Mouse (Mus musculus): ENCODE measurements around the gene Ptov1. TPM values are rescaled to one million over a fixed set of nuclear protein-coding genes. Genes with fewer than 3 reads are reported as not detected.
A peak's percentile ranks its signal among the peaks of the same experiment; 100 is the strongest.

Ptov1 gene
- total and polyA plus RNA-seq, 3 experiments = 46.4 to 168 TPM; not detected in 1

DNA sequence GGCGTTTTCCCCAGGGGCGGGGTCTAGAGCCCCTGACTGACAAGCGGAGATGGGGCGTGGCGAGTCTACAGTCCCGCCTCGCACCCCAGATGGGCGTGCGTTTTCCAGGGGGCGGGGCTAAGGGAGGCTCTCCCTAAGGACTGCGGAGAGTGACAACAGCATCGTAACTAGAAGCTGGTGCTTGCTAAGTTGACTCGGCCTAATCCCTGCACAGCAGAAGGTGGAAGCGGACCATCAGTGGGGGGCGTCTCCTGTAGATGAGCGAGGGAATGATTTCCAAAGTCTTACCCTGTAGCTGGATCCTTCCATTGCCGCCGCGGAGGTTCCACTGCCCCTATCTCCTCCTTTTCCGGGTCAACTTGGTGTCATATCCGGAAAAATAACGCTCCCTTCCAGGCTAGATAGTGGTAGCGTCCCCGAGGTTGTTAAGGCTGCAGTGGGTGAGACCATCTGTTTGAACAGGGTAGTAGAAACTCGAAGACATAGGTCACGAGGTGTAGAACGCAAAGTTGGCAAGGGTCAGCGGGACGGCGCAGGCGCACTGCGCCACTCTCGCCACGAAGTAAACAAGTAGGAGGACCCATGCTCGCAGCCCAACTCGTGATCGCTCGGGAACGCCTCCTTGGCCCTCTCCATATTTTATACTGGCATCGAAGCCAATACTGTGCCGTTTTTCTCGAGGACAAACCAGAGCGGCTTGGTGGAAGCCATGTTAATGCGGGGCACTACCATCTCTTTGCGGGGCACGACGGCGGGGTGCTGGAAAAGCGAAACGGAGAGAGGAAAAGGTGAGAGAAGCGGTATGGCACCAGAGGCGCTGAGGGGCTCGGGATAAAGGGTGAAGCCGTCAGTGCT, 20.8 kb downstream of the Ptov1 start, which contains the start of the genes Akt1s1 and Tbc1d17 (continued):
- TF ChIP-seq BHLHE40 (IDR thresholded peaks at IDR 0.05; ENCODE audit: borderline replicate concordance, low read depth, low read length) (peak; percentile 15; the same call in 1 of the 2 replicates), RCOR1 (IDR thresholded peaks at IDR 0.05; ENCODE audit: low read depth, low read length) (peak; percentile 83), TCF12 (IDR thresholded peaks at IDR 0.05; ENCODE audit: low read depth, low read length) (no peak; the same call in 1 of the 2 replicates), SMC3 (IDR thresholded peaks at IDR 0.05; ENCODE audit: low read depth, low read length) (no peak), ZKSCAN1 (IDR thresholded peaks at IDR 0.05; ENCODE audit: low read depth, low read length) (no peak), USF2 (IDR thresholded peaks at IDR 0.05; ENCODE audit: borderline replicate concordance in 1 of 2, insufficient read depth in 1 of 2, low read depth in 1 of 2, low read length in 2 of 2) (peak; percentile 28 to 73; a peak in 3 of 4 replicates), POLR2A (IDR thresholded peaks at IDR 0.05; ENCODE audit: control insufficient read depth in 1 of 2, insufficient read depth in 1 of 2, low read depth in 1 of 2, low read length in 2 of 2, poor library complexity in 1 of 2) (peak; percentile 23 to 48; a peak in 3 of 4 replicates), NRF1 (IDR thresholded peaks at IDR 0.05; ENCODE audit: insufficient read depth, low read depth, low read length, poor library complexity, severe bottlenecking) (peak; percentile 91), TAL1 (IDR thresholded peaks at IDR 0.05; ENCODE audit: low read length) (no peak)

- no peak for DNase-seq (ENCODE audit: low read depth, low spot score)
- Histone ChIP-seq H3K9me3 (replicated peaks; ENCODE audit: insufficient read depth, low read length) (no peaks in the 10 kb centered on the region), H3K4me1 (ENCODE audit: control insufficient read depth in 1 of 2, insufficient read depth in 2 of 2, low read length in 2 of 2) (peaks cover 0 to 13% of the 10 kb centered on the region in 2 experiments; a peak in 2 of 4 replicates)
These were observed 21.8 kb downstream of the Ptov1 start for GRCm38 (mm10) chr7:44847772-44848171.

GRCm38 (mm10) chr7:44846804-44847203, 22.8 kb downstream of the Ptov1 start:
- peaks cover 0 to 5% of the 10 kb centered on the region in 2 experiments; a peak in 1 of 4 replicates for H3K36me3 ChIP-seq (ENCODE audit: control insufficient read depth in 1 of 2, insufficient read depth in 2 of 2, low read length in 2 of 2)
- H3K4me1 ChIP-seq (ENCODE audit: control insufficient read depth in 1 of 2, insufficient read depth in 2 of 2, low read length in 2 of 2) = peaks cover 0 to 13% of the 10 kb centered on the region in 2 experiments; a peak in 2 of 4 replicates
- no peak overlapping the region for H3K4me3 ChIP-seq (ENCODE audit: control insufficient read depth in 1 of 2, insufficient read depth in 1 of 2, low read depth in 2 of 2, low read length in 2 of 2)
- no peak overlapping the region for H3K9ac ChIP-seq (ENCODE audit: control insufficient read depth, low read depth, low read length, poor library complexity, severe bottlenecking)
- H3K79me2 ChIP-seq (ENCODE audit: control insufficient read depth, insufficient read depth, low read length, poor library complexity) = peaks cover 25% of the 10 kb centered on the region
- DNase-seq (ENCODE audit: low read depth, low spot score) = no peak
- H3K9me3 ChIP-seq (replicated peaks; ENCODE audit: insufficient read depth, low read length) = no peaks in the 10 kb centered on the region
- H3K27ac ChIP-seq (ENCODE audit: control insufficient read depth, low read depth, low read length) = no peak overlapping the region
- H3K27me3 ChIP-seq (ENCODE audit: control insufficient read depth in 1 of 2, insufficient read depth in 2 of 2, low read length in 2 of 2) = no peaks in the 10 kb centered on the region
- TF ChIP-seq MAZ (IDR thresholded peaks at IDR 0.05; ENCODE audit: low read depth, low read length) = no peak
- no peak for TF ChIP-seq KAT2A (conservative IDR thresholded peaks at IDR 0.05; ENCODE audit: low read depth, low read length)
- no peak for TF ChIP-seq POLR2A (IDR thresholded peaks at IDR 0.05; ENCODE audit: control insufficient read depth in 1 of 2, insufficient read depth in 1 of 2, low read depth in 1 of 2, low read length in 2 of 2, poor library complexity in 1 of 2)
- TF ChIP-seq CTCF (IDR thresholded peaks at IDR 0.05 in 2 of 3, conservative IDR thresholded peaks at IDR 0.05 in 1 of 3; ENCODE audit: control insufficient read depth in 1 of 3, insufficient read depth in 1 of 3, low read depth in 2 of 3, low read length in 3 of 3, poor library complexity in 1 of 3, severe bottlenecking in 1 of 3) = no peak
- no peak for TF ChIP-seq ZNF384 (IDR thresholded peaks at IDR 0.05; ENCODE audit: low read depth, low read length)
- TF ChIP-seq USF2 (IDR thresholded peaks at IDR 0.05; ENCODE audit: borderline replicate concordance in 1 of 2, insufficient read depth in 1 of 2, low read depth in 1 of 2, low read length in 2 of 2) = no peak
- no peak for TF ChIP-seq NELFE (IDR thresholded peaks at IDR 0.05; ENCODE audit: low read depth, low read length)
- TF ChIP-seq EP300 (IDR thresholded peaks at IDR 0.05; ENCODE audit: low read depth in 1 of 2, low read length in 2 of 2) = no peak
- TF ChIP-seq MYC (IDR thresholded peaks at IDR 0.05; ENCODE audit: low read depth, low read length) = no peak
- no peak for TF ChIP-seq ETS1 (IDR thresholded peaks at IDR 0.05; ENCODE audit: low read depth, low read length)
- TF ChIP-seq MEF2A (IDR thresholded peaks at IDR 0.05; ENCODE audit: extremely low read depth, insufficient replicate concordance, low read depth, low read length, poor library complexity, severe bottlenecking) = no peak
- no peak for TF ChIP-seq ELF1 (IDR thresholded peaks at IDR 0.05; ENCODE audit: low read depth, low read length)
- no peak for TF ChIP-seq ZC3H11A (IDR thresholded peaks at IDR 0.05; ENCODE audit: low read depth, low read length)
- no peak for TF ChIP-seq RAD21 (IDR thresholded peaks at IDR 0.05; ENCODE audit: low read depth, low read length)
- no peak for TF ChIP-seq POLR2AphosphoS2 (IDR thresholded peaks at IDR 0.05; ENCODE audit: low read length)

More at GRCm38 (mm10) chr7:44847772-44848171, 21.8 kb downstream of the Ptov1 start:
- Histone ChIP-seq H3K4me3 (ENCODE audit: control insufficient read depth in 1 of 2, insufficient read depth in 1 of 2, low read depth in 2 of 2, low read length in 2 of 2) (peak overlapping the region; percentile 78 to 96), H3K27ac (ENCODE audit: control insufficient read depth, low read depth, low read length) (no peak overlapping the region), H3K27me3 (ENCODE audit: control insufficient read depth in 1 of 2, insufficient read depth in 2 of 2, low read length in 2 of 2) (no peaks in the 10 kb centered on the region), H3K79me2 (ENCODE audit: control insufficient read depth, insufficient read depth, low read length, poor library complexity) (peaks cover 28% of the 10 kb centered on the region), H3K36me3 (ENCODE audit: control insufficient read depth in 1 of 2, insufficient read depth in 2 of 2, low read length in 2 of 2) (peaks cover 0 to 5% of the 10 kb centered on the region in 2 experiments; a peak in 1 of 4 replicates), H3K9ac (ENCODE audit: control insufficient read depth, low read depth, low read length, poor library complexity, severe bottlenecking) (peak overlapping the region; percentile 33)
- TF ChIP-seq MYB (IDR thresholded peaks at IDR 0.05; ENCODE audit: low read depth, low read length) (no peak), MEF2A (IDR thresholded peaks at IDR 0.05; ENCODE audit: extremely low read depth, insufficient replicate concordance, low read depth, low read length, poor library complexity, severe bottlenecking) (no peak), SIN3A (IDR thresholded peaks at IDR 0.05; ENCODE audit: low read length) (no peak), CTCF (IDR thresholded peaks at IDR 0.05 in 2 of 3, conservative IDR thresholded peaks at IDR 0.05 in 1 of 3; ENCODE audit: control insufficient read depth in 1 of 3, insufficient read depth in 1 of 3, low read depth in 2 of 3, low read length in 3 of 3, poor library complexity in 1 of 3, severe bottlenecking in 1 of 3) (no peak), NELFE (IDR thresholded peaks at IDR 0.05; ENCODE audit: low read depth, low read length) (no peak), JUND (IDR thresholded peaks at IDR 0.05; ENCODE audit: low read depth, low read length) (no peak), MAFK (IDR thresholded peaks at IDR 0.05; ENCODE audit: borderline replicate concordance, low read depth, low read length) (no peak), USF1 (IDR thresholded peaks at IDR 0.05; ENCODE audit: low read depth, low read length) (no peak), CHD2 (IDR thresholded peaks at IDR 0.05; ENCODE audit: low read length) (no peak)
